Mouse (Mus musculus) megakaryocyte, embryonic 14.5 days (primary cell): ENCODE measurements around the gene Cln5.

ENCODE experiments used
- FLI1 ChIP-seq: IDR thresholded peaks from 2 replicates; pipeline ENCODE4 v1.6.1; 2012; ENCODE audit warnings: low read length, inconsistent platforms, mixed read lengths
- GATA1 ChIP-seq: IDR thresholded peaks from 3 replicates; pipeline ENCODE4 v1.6.1; 2012; ENCODE audit warnings: mixed read lengths, low read length, inconsistent platforms, borderline replicate concordance

GRCm38 (mm10) chr14:103078006-103078912 is 8.2 kb downstream of the Cln5 start:
- no peak for TF ChIP-seq GATA1
- TF ChIP-seq FLI1 = no peak
